In the genomic region with DNA sequence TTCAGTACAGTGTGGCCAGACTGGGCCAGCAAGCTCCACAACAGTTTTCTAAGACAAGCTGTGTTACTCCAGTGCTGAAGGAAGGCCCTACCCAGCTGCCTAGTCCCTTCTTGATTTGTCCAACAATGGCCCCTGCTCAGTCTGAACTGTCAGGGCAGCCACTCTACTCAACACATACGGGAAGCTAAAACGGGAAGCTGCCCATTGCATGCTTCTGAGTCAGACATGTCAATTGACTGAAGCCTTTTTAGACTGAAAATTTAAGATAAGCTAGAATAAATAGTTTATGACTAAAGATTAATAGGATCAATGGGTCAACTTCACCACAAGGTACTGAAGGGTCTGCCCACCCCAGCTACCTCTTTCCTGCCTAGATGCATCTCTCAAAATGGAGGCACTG, we compare ENCODE assay signal across 10 mouse cellular contexts.
"Had no signal": no experiment of that assay in that cellular context is flagged by ENCODE, and none has a peak within 500 bp of the region (broad histone marks: within the 10 kb centered on the region; RNA-seq: fewer than 3 reads in every experiment).

No protein-coding gene starts in this region.

- ATAC-seq: midbrain, embryonic 16.5 days had no signal

- DNase-seq: lung, adult 18-20 months; lung, embryonic 14.5 days; lung, postnatal 10 days; lung, postnatal 4 days; midbrain, embryonic 14.5 days; right cerebral cortex, postnatal 14 days; thymus, adult 18-20 months; thymus, postnatal 25 days; thymus, postnatal 4 days had no signal
